Mouse (Mus musculus): Measurements from ENCODE around the gene Itm2b.

The Itm2b gene

GRCm38 (mm10) chr14:73394263-73395006 lies 9.3 kb upstream of the Itm2b start:
- DNase-seq (ENCODE audit: low spot score), result no peak

DNA sequence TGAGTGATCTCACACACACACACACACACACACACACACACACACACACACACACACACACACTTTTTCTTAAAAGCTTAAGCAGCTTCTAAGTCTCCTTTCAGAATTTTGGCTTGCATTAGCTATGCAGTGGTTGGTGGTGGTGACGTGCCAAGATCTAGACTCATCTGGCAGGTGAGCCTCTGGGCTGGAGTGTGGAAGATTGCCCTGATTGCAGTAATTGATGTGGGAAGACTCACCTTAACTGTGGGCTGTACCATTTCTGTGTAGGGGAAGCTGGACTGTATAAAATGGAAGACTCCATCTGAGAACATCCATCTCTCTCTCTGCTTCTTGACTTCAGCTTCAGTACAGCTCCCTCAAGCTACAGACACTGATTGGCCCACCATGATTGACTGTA lies 6.4 kb upstream of the Itm2b start:
- peak; percentile 51 for DNase-seq (ENCODE audit: low spot score)

GRCm38 (mm10) chr14:73390196-73390595 lies 5.1 kb upstream of the Itm2b start:
- DNase-seq (ENCODE audit: low spot score), result no peak

- DNase-seq (ENCODE audit: low spot score), result peak; percentile 78
These were observed 4.0 kb upstream of the Itm2b start for GRCm38 (mm10) chr14:73389059-73389458.

DNA sequence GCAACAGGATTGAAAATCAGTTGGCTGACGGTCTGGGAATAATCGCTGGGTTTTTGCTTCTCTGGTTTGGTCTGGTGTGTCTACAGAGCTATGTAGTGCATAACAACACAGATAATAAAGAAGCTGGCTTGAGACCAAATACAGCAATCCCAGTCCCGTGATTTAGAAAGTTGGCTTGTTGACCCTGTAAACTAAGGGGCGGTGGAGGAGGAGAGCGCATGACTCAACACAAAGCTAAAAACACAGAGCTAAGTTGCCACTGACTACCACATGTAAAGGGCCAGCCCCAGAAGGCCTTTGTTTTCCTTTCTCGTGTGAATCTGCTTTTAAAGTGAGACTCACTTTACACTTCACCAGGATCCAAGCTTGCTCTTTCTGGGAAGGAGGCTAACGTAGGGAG lies 3.5 kb upstream of the Itm2b start:
- DNase-seq (ENCODE audit: low spot score), result peak; percentile 57

- DNase-seq (ENCODE audit: low spot score), result no peak
These were observed 1.4 kb upstream of the Itm2b start for GRCm38 (mm10) chr14:73386493-73386892.

DNA sequence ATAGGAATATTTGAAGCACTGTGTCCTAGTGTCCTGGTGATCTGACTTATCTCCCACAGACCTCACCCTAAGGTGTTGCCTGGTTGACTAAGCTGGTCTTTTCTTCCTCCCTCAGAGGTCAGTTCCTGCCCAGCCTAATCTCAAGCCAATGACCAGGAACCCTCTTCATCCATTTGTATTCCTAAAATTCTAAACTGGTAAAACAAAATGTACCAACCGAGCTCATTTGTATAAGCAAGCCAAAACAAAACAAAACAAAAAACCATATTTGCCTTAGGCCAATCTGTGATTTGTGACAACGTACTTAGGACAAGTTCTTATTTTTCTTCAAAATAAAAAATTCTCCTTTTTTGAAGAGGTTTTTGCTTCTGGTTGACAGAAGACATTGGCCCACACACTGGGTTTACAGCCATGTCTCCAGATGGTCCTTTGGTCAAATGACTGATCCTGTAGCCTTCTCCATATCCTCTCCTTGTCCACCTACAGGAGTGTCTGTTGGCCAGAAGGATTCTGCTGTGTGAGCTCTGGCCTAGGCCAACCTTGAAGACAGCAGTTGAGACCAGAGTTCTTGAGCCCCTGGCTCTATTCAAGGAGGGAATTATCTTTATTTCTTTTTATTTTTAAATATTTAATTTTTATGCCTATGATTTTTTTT lies 758 bp upstream of the Itm2b start:
- DNase-seq (ENCODE audit: low spot score), result no peak

DNA sequence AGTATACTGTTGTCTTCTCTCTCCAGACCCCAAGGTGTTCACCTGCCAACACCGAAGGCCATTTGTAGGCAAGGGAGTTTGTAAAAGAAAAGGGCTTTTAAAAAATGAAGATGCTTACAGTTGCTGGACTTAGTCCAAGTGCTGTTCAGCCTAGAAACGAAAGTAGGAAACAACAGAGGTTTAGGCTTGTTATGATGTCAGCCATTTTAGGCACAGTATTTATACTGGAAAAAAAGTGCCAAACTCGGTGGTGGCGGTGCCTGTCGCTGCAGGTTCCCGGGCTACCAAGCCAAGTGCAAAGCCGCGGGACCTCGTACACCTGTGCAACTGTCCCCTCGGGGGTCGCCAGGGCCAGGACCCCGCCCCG lies 560 bp downstream of the Itm2b start:
- DNase-seq (ENCODE audit: low spot score), result peak; percentile 64

- no peak for DNase-seq (ENCODE audit: low spot score)
These were observed 1.3 kb downstream of the Itm2b start for GRCm38 (mm10) chr14:73383746-73384145.

- no peak for DNase-seq (ENCODE audit: low spot score)
These were observed 2.4 kb downstream of the Itm2b start for GRCm38 (mm10) chr14:73382699-73383098.

DNA sequence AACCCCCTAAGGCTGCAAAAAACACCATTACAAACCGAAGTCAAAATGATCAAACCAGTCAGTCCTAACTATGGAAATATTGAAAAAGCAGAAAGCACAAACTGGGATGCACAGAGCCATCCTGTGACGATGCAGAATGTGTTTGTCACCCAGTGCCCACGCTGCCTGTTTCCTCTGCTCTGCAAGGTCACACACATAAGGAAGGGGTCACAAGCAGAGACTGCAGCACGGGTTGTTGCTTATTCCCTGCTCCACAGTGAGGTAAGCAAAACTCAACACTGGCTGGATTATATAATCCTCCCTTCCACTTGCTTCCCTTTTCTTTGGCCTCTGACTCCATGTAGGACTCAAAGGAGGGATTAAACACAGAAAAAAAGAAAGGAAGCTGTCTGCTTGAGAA lies 3.5 kb downstream of the Itm2b start:
- DNase-seq (ENCODE audit: low spot score), result no peak

DNA sequence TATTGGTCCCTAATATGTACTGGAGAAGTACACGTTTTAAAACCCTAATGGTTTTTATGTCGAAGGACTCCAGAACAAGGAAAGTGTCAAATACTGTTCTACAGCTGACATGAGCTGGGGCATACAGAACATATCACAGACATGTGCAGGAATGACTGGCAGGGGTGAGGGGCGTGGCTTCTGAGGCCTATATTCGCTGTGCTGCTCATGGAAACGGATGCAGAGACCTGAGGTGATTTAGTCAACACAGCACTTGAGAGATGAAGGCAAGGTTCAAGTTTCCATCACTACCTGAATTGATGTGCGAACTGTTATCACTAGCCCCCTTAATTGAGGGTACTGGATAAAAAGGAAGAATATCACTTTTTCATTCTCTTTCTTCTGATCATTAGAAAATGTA lies 7.3 kb downstream of the Itm2b start:
- DNase-seq (ENCODE audit: low spot score), result no peak

DNA sequence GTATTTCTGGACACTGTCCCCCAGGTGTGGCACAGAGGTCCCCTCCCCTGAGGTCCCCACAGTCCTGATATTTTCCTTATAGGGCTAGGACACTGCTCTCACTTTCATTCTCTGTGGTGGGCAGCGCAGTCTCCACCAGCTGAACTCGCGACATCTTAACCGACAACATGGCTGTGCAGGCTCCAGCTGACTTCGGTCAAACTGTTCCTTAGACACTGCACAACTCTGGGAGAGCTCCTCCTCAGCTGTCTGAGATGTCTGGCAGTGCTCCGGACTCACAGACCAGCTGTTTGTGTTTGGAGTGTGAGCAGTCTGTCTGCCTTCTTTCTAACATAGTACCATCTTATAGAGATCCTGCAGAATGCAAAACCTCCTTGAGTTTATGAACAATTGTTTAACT lies 8.2 kb downstream of the Itm2b start:
- no peak for DNase-seq (ENCODE audit: low spot score)

- DNase-seq (ENCODE audit: low spot score), result no peak
These were observed 9.2 kb downstream of the Itm2b start for GRCm38 (mm10) chr14:73375903-73376302.

GRCm38 (mm10) chr14:73375445-73375844 lies 9.6 kb downstream of the Itm2b start:
- no peak for DNase-seq (ENCODE audit: low spot score)

GRCm38 (mm10) chr14:73374315-73374890 lies 10.7 kb downstream of the Itm2b start:
- DNase-seq (ENCODE audit: low spot score), result no peak

DNA sequence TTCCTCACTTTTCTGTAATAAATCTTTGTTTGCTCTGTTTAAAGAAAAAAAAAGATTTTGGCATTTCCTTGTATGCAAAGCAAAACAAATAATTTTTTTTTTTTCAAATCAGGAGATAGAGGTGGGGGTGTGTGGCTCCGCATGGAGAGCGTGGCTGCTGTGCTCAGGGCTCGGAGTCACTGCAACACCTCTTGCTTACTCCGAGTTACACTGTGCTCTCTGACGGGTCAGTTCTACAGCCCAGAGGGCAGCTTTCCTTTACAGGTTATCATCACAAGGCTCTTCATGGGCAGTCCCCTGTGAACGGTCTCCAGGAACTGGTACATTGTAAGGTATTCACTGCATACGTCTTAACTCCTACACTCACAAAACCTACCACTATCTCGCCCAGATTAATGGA lies 11.5 kb downstream of the Itm2b start:
- no peak for DNase-seq (ENCODE audit: low spot score)

DNA sequence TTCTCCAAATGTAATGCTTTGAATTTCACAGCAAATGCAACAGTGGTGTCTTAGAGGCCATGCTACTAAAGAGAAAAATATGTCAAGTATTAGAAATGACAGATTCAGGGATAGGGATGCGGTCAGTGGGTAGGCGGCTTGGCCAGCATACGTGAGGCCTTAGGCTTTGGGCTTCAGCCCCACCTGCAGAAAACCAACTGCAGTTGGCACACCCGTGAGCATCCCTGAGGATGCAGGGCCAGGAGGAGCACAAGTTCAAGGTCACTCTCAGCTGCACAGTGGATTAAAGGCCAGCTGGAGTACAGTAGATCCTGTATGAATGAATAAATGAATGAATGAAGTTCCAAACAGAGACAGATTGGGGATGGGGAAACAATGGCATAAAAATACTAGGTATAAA lies 12.1 kb downstream of the Itm2b start:
- no peak for DNase-seq (ENCODE audit: low spot score)

DNA sequence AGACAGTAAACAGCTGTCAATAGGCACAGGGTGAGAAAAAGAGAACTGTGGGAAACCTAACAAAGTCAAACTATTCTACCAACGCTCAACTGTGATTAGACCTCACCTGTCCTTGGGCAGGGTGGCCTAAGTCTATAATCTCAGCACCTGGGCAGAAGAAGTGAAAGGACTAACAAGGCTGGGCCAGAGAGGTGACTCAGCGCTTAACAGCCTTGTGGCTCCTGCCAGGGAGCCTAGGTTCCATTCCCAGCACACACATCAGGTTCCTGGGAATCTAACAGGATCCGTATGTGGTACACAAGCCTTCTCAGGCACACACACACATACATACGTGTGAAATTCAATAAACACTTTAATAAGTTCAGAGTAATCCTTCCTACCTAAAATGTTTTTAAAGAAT lies 13.5 kb downstream of the Itm2b start:
- DNase-seq (ENCODE audit: low spot score), result no peak

DNA sequence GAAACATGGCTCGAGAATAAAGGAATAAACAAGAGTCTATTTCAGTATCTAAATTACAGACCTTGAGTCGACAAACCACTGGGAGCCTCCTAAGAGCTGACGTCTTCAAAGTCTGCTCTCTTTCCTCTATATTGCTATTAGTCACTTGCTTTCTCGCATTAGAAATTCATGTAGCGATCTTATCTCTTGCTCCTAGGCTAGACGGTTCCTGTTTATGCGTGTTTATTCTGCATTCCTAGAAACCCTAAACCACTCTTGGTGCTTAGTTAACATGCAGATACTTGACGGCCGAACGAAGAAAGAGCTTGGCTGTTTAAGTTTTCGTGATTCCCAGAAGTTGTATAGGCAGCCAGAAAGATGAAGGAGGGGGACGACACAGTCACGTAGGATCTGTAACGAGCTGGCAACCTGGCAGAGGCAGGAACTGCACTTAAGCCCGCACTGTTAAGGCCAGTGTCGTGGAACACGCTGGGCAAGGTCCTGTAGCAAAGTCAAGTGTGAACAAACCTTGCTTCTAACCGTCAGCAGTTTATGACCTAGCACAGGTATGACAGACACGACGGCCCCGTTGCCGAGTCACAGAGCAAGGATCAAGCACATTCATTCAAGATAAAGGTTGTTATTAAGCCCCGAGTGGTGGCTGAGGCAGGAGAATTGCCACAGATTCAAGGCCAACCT lies 14.3 kb downstream of the Itm2b start:
- no peak for DNase-seq (ENCODE audit: low spot score)

DNA sequence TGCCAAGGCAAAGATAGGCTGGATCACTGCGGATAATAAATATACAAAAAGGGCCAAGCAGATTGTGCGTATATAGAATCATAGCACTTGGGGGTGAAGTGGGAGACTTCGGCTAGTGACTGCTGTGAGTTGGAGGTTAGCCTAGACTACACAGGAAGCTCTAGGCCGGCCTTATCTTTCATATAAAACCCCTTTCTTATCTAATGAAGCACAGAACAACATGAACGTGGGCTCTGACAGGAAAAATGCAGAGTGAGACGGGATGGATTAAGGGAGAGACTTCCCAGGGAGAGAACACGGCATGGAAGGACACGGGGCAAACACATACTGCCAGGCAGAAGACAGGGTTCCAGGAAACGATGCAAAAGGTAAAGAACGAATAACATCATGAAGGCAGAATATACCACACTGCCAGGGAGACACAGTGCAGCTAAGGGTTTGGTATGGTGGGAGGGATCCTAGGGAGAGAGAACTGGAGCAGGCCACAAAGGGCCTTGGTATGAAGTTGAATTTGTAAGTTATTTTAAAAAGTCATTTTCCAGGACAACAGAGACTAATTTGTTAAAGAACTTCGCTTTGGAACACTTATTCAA lies 14.9 kb downstream of the Itm2b start:
- DNase-seq (ENCODE audit: low spot score), result no peak

DNA sequence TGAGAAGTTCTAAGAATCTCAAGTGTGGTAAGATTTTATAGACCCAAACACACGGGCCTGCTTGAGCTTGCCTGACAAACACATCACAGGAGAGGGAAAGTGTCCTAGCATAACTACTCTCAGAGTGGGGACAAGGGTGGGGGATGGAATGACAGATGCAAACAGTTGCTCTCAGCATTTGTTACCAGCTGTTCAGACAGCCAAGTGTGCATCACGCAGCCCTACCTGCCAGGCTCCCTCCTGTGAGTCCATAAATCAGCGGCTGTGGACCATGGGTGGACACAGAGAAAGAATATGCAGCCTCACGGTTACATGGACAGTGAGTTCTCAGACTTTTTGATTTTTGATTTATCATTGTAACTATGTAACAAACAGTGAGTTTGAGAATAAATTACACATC lies 15.5 kb downstream of the Itm2b start:
- no peak for DNase-seq (ENCODE audit: low spot score)

DNA sequence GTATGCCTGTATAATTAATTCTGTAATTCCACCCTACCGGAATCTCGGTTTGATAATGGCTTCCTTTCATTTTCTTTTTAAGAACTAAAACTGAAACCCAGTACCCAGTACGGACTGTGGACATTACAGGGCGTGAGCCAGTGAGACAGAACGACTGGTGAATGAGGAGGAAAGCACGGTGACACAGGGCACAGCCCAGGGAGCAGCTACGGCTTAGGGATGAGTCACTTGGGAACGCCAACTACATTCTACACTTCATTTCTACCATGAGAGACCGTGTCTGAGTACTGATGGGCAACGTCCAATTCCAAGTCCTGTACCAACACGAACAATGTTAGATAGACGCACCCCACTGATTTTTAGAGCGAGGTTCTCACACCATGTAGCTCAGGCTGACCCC lies 16.1 kb downstream of the Itm2b start:
- no peak for DNase-seq (ENCODE audit: low spot score)
